Mouse (Mus musculus) bone marrow macrophage, adult 2 months (primary cell): Measurements from ENCODE around the gene Dguok.

Experiments used
- CTCF ChIP-seq: IDR thresholded peaks from 2 replicates; pipeline ENCODE4 v1.5.1; 2012; ENCODE audit warnings: low read depth, mild to moderate bottlenecking, low read length, moderate library complexity
- POLR2A ChIP-seq: IDR thresholded peaks from 2 replicates; pipeline ENCODE4 v1.6.1; 2012; ENCODE audit warnings: mild to moderate bottlenecking, low read depth, low read length, borderline replicate concordance

DNA sequence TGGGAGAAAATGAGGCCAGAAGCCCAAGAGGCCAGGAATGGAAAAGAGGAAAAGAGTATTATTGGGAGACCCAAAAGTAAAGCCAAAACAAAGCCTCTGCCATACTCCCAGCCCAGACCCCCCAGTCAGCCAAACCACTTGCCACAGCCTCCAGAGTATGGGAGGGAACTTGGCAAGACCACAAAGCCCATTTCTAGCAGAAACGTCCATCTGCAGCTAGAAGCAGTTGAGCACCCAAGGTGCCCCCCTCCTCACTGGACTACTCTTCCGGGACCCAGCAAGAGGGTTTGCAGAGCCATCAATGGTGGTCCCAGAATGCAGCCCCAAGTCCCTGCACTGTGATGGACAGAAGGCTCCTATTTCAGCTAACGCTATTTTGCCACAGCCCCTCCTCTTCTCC lies 69.0 kb downstream of the Dguok start:
- TF ChIP-seq POLR2A (no peak), CTCF (no peak)
